Mouse (Mus musculus) lung, postnatal 25 days (tissue): ENCODE data around the gene Akap11.

ENCODE experiments used
- DNase-seq: peaks from one replicate; pipeline ENCODE4 v3.0.0; 2022; ENCODE audit warnings: low spot score

The Akap11 gene

GRCm38 (mm10) chr14:78448807-78449406 is 87.7 kb downstream of the Akap11 start:
- DNase-seq = no peak

GRCm38 (mm10) chr14:78448017-78448416 is 88.6 kb downstream of the Akap11 start:
- no peak for DNase-seq

GRCm38 (mm10) chr14:78447542-78447941 is 89.1 kb downstream of the Akap11 start:
- no peak for DNase-seq
